ENCODE assay signal across 8 mouse cellular contexts in genomic region chr5:109556591-109557320, GRCm38 (mm10). TPM values are rescaled to one million over a fixed set of nuclear protein-coding genes. Genes with fewer than 3 reads are reported as not detected.
DNase-seq lines count a peak whose midpoint lies in the region; ATAC-seq lines count a peak whose summit lies in the region.

No protein-coding gene starts in this region.

- no peaks in the 10 kb centered on the region for H3K27me3 ChIP-seq in heart, embryonic 11.5 days (ENCODE audit: control insufficient read depth, insufficient read depth, low read length)

- H3K9ac ChIP-seq in heart, embryonic 11.5 days (ENCODE audit: low read depth, low read length), result no peak overlapping the region

- H3K4me1 ChIP-seq in heart, embryonic 11.5 days (ENCODE audit: control insufficient read depth, insufficient read depth, low read length), result no peaks in the 10 kb centered on the region

- H3K9me3 ChIP-seq in heart, embryonic 11.5 days (replicated peaks; ENCODE audit: control insufficient read depth, low read length), result peaks cover 31% of the 10 kb centered on the region

- peaks cover 13% of the 10 kb centered on the region for H3K36me3 ChIP-seq in heart, embryonic 11.5 days (ENCODE audit: control insufficient read depth, insufficient read depth, low read length)

- H3K4me3 ChIP-seq in heart, embryonic 11.5 days (ENCODE audit: low read depth, low read length), result peak overlapping the region; percentile 66

- 4% methylated on average over 40 of the region's 40 CpGs for WGBS in heart, embryonic 11.5 days (ENCODE audit: insufficient replicate concordance)
- WGBS in large intestine, adult 2 months, result 5% methylated on average over 40 of the region's 40 CpGs

- peak; percentile 38 for ATAC-seq in CD4-positive, CD25-positive, alpha-beta regulatory T cell, adult 4 months
- ATAC-seq in heart, embryonic 11.5 days (replicated peaks; ENCODE audit: insufficient number of reproducible peaks, low FRiP score, low TSS enrichment), result peak; percentile 64

- peak overlapping the region; percentile 68 for H3K4me2 ChIP-seq in heart, embryonic 11.5 days

- H3K27ac ChIP-seq in heart, embryonic 11.5 days (ENCODE audit: low read depth, low read length), result peak overlapping the region; percentile 89

- DNase-seq in adrenal gland, adult 2 months, result peak; percentile 92
- peak; percentile 90 for DNase-seq in embryo, embryonic 9.5 days (ENCODE audit: extremely low spot score)
- DNase-seq in large intestine, adult 2 months (ENCODE audit: low read depth, low spot score), result peak; percentile 35
- peak; percentile 93 to 97 for DNase-seq in lung, postnatal 4 days
- DNase-seq in retina, postnatal 7 days (ENCODE audit: low read depth, low spot score), result peak; percentile 98
- peak; percentile 73 for DNase-seq in urinary bladder, postnatal 10 days (ENCODE audit: low spot score)

RNA-seq across cellular contexts. Expression of gene Crlf2, which starts 2.0 kb away (rescaled TPM):
- polyA plus RNA-seq in CD4-positive, CD25-positive, alpha-beta regulatory T cell, adult 4 months (2017; shearing (Covaris generic)), result 1 to 10 TPM; 6.2 to 7.2 TPM
- 10 to 100 TPM; 32.7 to 40.8 TPM for total RNA-seq in adrenal gland, adult 2 months (2021)
- 94.8 and 113 TPM in 2 replicates for polyA plus RNA-seq in adrenal gland, adult 2 months (2012; rRNA removed)
- 5.4 and 5.8 TPM in 2 replicates for polyA plus RNA-seq in heart, embryonic 11.5 days (2014; fragmentation: Nextera tagmentation; extraction: Ambion mirVana)
- polyA plus RNA-seq in large intestine, adult 2 months (2012; rRNA removed), result 14.5 and 16.9 TPM in 2 replicates

Comparison
In these comparisons a context has a peak if more than half of its experiments do, and no peak if none do; other contexts are left out.
1. Peak in every context shown above with its lines: DNase-seq, ATAC-seq, H3K4me3 ChIP-seq and H3K27ac ChIP-seq.
2. DNase-seq: peak in every context shown above with its lines; median percentile 98 in retina, postnatal 7 days; 95 in lung, postnatal 4 days; 92 in adrenal gland, adult 2 months; 90 in embryo, embryonic 9.5 days; 73 in urinary bladder, postnatal 10 days; 35 in large intestine, adult 2 months.